Mouse (Mus musculus) cortical plate, adult 2 months (tissue): ENCODE measurements at regions not wholly inside any gene's neighbourhood (a gene's known extent, or its start where the extent isn't known, plus 50 kb on each side); places are given as distances from the start of the nearest gene placed in this dataset.

Experiments
- CTCF ChIP-seq: fragments of 200-500 bp; IDR thresholded peaks from 2 replicates; pipeline ENCODE4 v1.5.1; 2011; ENCODE audit warnings: mild to moderate bottlenecking, control low read depth, low read length; ENCODE audit not compliant: insufficient read depth; ENCODE audit errors: extremely low read depth
- POLR2A ChIP-seq: fragments of 200-500 bp; IDR thresholded peaks from 2 replicates; pipeline ENCODE4 v1.6.1; 2011; ENCODE audit warnings: mild to moderate bottlenecking, low read length, control low read depth; ENCODE audit not compliant: insufficient read depth; ENCODE audit errors: extremely low read depth

DNA sequence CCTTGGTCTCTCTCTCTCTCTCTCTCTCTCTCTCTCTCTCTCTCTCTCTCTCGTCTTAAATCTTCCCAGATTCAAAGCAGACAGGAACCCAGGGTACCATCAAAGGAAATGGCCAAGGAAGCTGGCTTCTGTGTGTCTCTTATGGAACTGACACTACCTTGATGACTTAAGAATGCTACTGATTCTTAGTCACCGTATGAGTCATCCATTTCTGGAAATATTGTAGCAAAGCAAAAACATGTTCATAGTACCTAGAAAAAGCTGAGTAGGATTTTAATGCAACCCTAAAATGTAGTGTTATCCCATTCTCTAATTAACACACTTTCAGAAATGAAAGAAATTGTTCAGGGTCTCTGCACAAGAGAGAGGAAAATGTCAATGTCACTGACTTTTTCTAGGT is 396.0 kb upstream of the Ddi1 start:
- TF ChIP-seq CTCF: no peak
- no peak for TF ChIP-seq POLR2A
